In genomic region chr8:119436331-119436730, GRCm38 (mm10) we compare ENCODE assay signal across 15 mouse cellular contexts. TPM values are rescaled to one million over a fixed set of nuclear protein-coding genes. Genes with fewer than 3 reads are reported as not detected.
DNase-seq lines count a peak whose midpoint lies in the region; ATAC-seq and TF ChIP-seq lines count a peak whose summit lies in the region.
"Had no signal": no experiment of that assay in that cellular context is flagged by ENCODE, and none has a peak within 500 bp of the region (broad histone marks: within the 10 kb centered on the region; RNA-seq: fewer than 3 reads in every experiment).

No protein-coding gene starts in this region.

- H3K27me3 ChIP-seq in heart, adult 2 months (ENCODE audit: control insufficient read depth, insufficient read depth, low read length): no peaks in the 10 kb centered on the region
- peaks cover 15% of the 10 kb centered on the region for H3K27me3 ChIP-seq in heart, embryonic 12.5 days (replicated peaks)
- H3K27me3 ChIP-seq in lung, postnatal 0 days (replicated peaks; ENCODE audit: insufficient read depth, low read length): no peaks in the 10 kb centered on the region
- no peaks in the 10 kb centered on the region for H3K27me3 ChIP-seq in liver, embryonic 14.5 days (ENCODE audit: control insufficient read depth, insufficient read depth, low read length)
- no peaks in the 10 kb centered on the region for H3K27me3 ChIP-seq in stomach, embryonic 15.5 days (replicated peaks)
- H3K27me3 ChIP-seq: hindbrain, embryonic 12.5 days had no signal

- H3K27ac ChIP-seq in heart, adult 2 months: peak overlapping the region; percentile 86
- H3K27ac ChIP-seq in heart, embryonic 12.5 days (ENCODE audit: poor library complexity, severe bottlenecking): no peak overlapping the region
- H3K27ac ChIP-seq in lung, postnatal 0 days (ENCODE audit: low read length): peak overlapping the region; percentile 58; the same call in 1 of the 2 replicates
- no peak overlapping the region for H3K27ac ChIP-seq in liver, embryonic 14.5 days
- H3K27ac ChIP-seq in stomach, embryonic 15.5 days: no peak overlapping the region
- H3K27ac ChIP-seq: embryonic facial prominence, embryonic 13.5 days; hindbrain, embryonic 12.5 days; limb, embryonic 13.5 days had no signal

- no peak overlapping the region for H3K4me2 ChIP-seq in heart, embryonic 12.5 days
- no peak overlapping the region for H3K4me2 ChIP-seq in lung, postnatal 0 days (replicated peaks; ENCODE audit: low read depth, low read length)
- H3K4me2 ChIP-seq in liver, embryonic 14.5 days (ENCODE audit: low read depth): peak overlapping the region; percentile 39
- H3K4me2 ChIP-seq in stomach, embryonic 15.5 days: peak overlapping the region; percentile 51; the same call in 1 of the 2 replicates
- H3K4me2 ChIP-seq: embryonic facial prominence, embryonic 13.5 days; hindbrain, embryonic 12.5 days had no signal

- DNase-seq in heart, adult 2 months: no peak
- no peak for DNase-seq in lung, postnatal 0 days (ENCODE audit: low spot score)
- no peak for DNase-seq in lung, adult 2 months
- DNase-seq in liver, embryonic 14.5 days (ENCODE audit: low read depth in 3 of 3, low spot score in 3 of 3): no peak
- DNase-seq in retina, postnatal 1 day: no peak
- no peak for DNase-seq in gastrocnemius, adult 8-10 months (ENCODE audit: low spot score in 2 of 2)
- DNase-seq: cerebellum, postnatal 25 days; thymus, adult 2 months had no signal

- WGBS in heart, adult 2 months: 58% methylated on average over 10 of the region's 10 CpGs
- 85% methylated on average over 10 of the region's 10 CpGs for WGBS in heart, embryonic 12.5 days
- WGBS in lung, postnatal 0 days: 84% methylated on average over 10 of the region's 10 CpGs
- WGBS in lung, adult 2 months: 82% methylated on average over 10 of the region's 10 CpGs
- WGBS in liver, embryonic 14.5 days (ENCODE audit: insufficient replicate concordance): 56% methylated on average over 10 of the region's 10 CpGs
- WGBS in stomach, embryonic 15.5 days: 88% methylated on average over 10 of the region's 10 CpGs

- no peaks in the 10 kb centered on the region for H3K79me2 ChIP-seq in heart, adult 2 months (replicated peaks; ENCODE audit: control insufficient read depth, insufficient read depth, low read length)

- peaks cover 20% of the 10 kb centered on the region for H3K4me1 ChIP-seq in heart, adult 2 months (ENCODE audit: control insufficient read depth, insufficient read depth, low read length)
- H3K4me1 ChIP-seq in heart, embryonic 12.5 days (replicated peaks): peaks cover 24% of the 10 kb centered on the region
- peaks cover 4% of the 10 kb centered on the region; the same call in 1 of the 2 replicates for H3K4me1 ChIP-seq in lung, postnatal 0 days (ENCODE audit: insufficient read depth, low read depth, low read length)
- peaks cover 11% of the 10 kb centered on the region for H3K4me1 ChIP-seq in lung, adult 2 months (ENCODE audit: control insufficient read depth, insufficient read depth, low read length)
- peaks cover 0 to 8% of the 10 kb centered on the region in 2 experiments; a peak in 2 of 4 replicates for H3K4me1 ChIP-seq in liver, embryonic 14.5 days (replicated peaks; ENCODE audit: control insufficient read depth in 2 of 2, insufficient read depth in 2 of 2, low read length in 1 of 2)
- H3K4me1 ChIP-seq in stomach, embryonic 15.5 days: peaks cover 36% of the 10 kb centered on the region

- no peaks in the 10 kb centered on the region for H3K9me3 ChIP-seq in heart, embryonic 12.5 days (replicated peaks)
- H3K9me3 ChIP-seq in lung, postnatal 0 days (ENCODE audit: low read length): no peaks in the 10 kb centered on the region
- H3K9me3 ChIP-seq in liver, embryonic 14.5 days (ENCODE audit: control insufficient read depth, low read length): no peaks in the 10 kb centered on the region
- H3K9me3 ChIP-seq in stomach, embryonic 15.5 days: no peaks in the 10 kb centered on the region
- H3K9me3 ChIP-seq: embryonic facial prominence, embryonic 13.5 days; forebrain, embryonic 10.5 days; hindbrain, embryonic 12.5 days; limb, embryonic 13.5 days had no signal

- H3K9ac ChIP-seq in heart, adult 2 months (ENCODE audit: low read depth, low read length): no peak overlapping the region
- no peak overlapping the region for H3K9ac ChIP-seq in heart, embryonic 12.5 days
- H3K9ac ChIP-seq in lung, postnatal 0 days (replicated peaks; ENCODE audit: low read depth): no peak overlapping the region
- H3K9ac ChIP-seq in liver, embryonic 14.5 days (replicated peaks): no peak overlapping the region
- H3K9ac ChIP-seq in stomach, embryonic 15.5 days: no peak overlapping the region
- H3K9ac ChIP-seq: embryonic facial prominence, embryonic 13.5 days; hindbrain, embryonic 12.5 days; limb, embryonic 13.5 days had no signal

- TF ChIP-seq CTCF in heart, adult 2 months (IDR thresholded peaks at IDR 0.05): no peak
- no peak for TF ChIP-seq CTCF in lung, postnatal 0 days (IDR thresholded peaks at IDR 0.05)
- no peak for TF ChIP-seq CTCF in lung, adult 2 months (IDR thresholded peaks at IDR 0.05; ENCODE audit: insufficient read depth, low read length)
- no peak for TF ChIP-seq CTCF in liver, embryonic 14.5 days (IDR thresholded peaks at IDR 0.05; ENCODE audit: low read depth)

- peak overlapping the region; percentile 52 for H3K4me3 ChIP-seq in heart, adult 2 months
- no peak overlapping the region for H3K4me3 ChIP-seq in heart, embryonic 12.5 days
- no peak overlapping the region for H3K4me3 ChIP-seq in lung, postnatal 0 days (ENCODE audit: low read depth, low read length)
- no peak overlapping the region for H3K4me3 ChIP-seq in lung, adult 2 months (replicated peaks; ENCODE audit: extremely low read depth, low read depth, low read length)
- H3K4me3 ChIP-seq in liver, embryonic 14.5 days (ENCODE audit: insufficient read depth in 1 of 2, low read depth in 2 of 2, low read length in 2 of 2): no peak overlapping the region
- H3K4me3 ChIP-seq in stomach, embryonic 15.5 days (replicated peaks): no peak overlapping the region
- H3K4me3 ChIP-seq: embryonic facial prominence, embryonic 13.5 days; forebrain, embryonic 10.5 days; hindbrain, embryonic 12.5 days; limb, embryonic 13.5 days had no signal

- intact Hi-C loops in heart, adult 2 months (cut with DNase I): loop anchor here (2.0 kb wide), 1 partner anchor 14 kb away; no protein-coding TSS in a partner anchor

- ATAC-seq in heart, embryonic 12.5 days (ENCODE audit: insufficient number of reproducible peaks, low FRiP score): no peak
- ATAC-seq in lung, postnatal 0 days: no peak
- ATAC-seq in liver, embryonic 14.5 days (ENCODE audit: insufficient read depth): no peak; the same call in 1 of the 2 replicates
- no peak for ATAC-seq in stomach, embryonic 15.5 days (ENCODE audit: insufficient read depth, low FRiP score, low read depth)

- TF ChIP-seq POLR2A in heart, adult 2 months (IDR thresholded peaks at IDR 0.05; ENCODE audit: insufficient read depth, low read depth, low read length): no peak
- no peak for TF ChIP-seq POLR2A in lung, adult 2 months (IDR thresholded peaks at IDR 0.05; ENCODE audit: borderline replicate concordance, extremely low read depth, low read depth, low read length)

- no peak for TF ChIP-seq EP300 in heart, adult 2 months (IDR thresholded peaks at IDR 0.05; ENCODE audit: insufficient read depth, low read depth, low read length)
- no peak for TF ChIP-seq EP300 in lung, postnatal 0 days (IDR thresholded peaks at IDR 0.05)
- TF ChIP-seq EP300 in liver, embryonic 14.5 days (IDR thresholded peaks at IDR 0.05; ENCODE audit: low read depth): no peak

- no peaks in the 10 kb centered on the region for H3K36me3 ChIP-seq in heart, adult 2 months (ENCODE audit: control insufficient read depth, insufficient read depth, low read length)
- H3K36me3 ChIP-seq in heart, embryonic 12.5 days: no peaks in the 10 kb centered on the region
- H3K36me3 ChIP-seq in lung, postnatal 0 days (ENCODE audit: insufficient read depth, low read length): no peaks in the 10 kb centered on the region
- no peaks in the 10 kb centered on the region for H3K36me3 ChIP-seq in liver, embryonic 14.5 days (replicated peaks; ENCODE audit: control insufficient read depth, insufficient read depth, low read depth)
- H3K36me3 ChIP-seq in stomach, embryonic 15.5 days: no peaks in the 10 kb centered on the region
- H3K36me3 ChIP-seq: embryonic facial prominence, embryonic 13.5 days; forebrain, embryonic 10.5 days; hindbrain, embryonic 12.5 days; limb, embryonic 13.5 days had no signal

RNA-seq across cellular contexts. Expression of gene Osgin1, which starts 2.4 kb away (rescaled TPM):
- 1 to 10 TPM; 3.9 to 5.5 TPM for total RNA-seq in heart, adult 2 months (2021)
- 7.2 and 7.8 TPM in 2 replicates for polyA plus RNA-seq in heart, adult 2 months (2012; rRNA removed)
- 0.27 and 0.54 TPM in 2 replicates for polyA plus RNA-seq in heart, embryonic 12.5 days (2016; fragmentation: Nextera tagmentation; extraction: Ambion mirVana)
- 9.7 and 14.0 TPM in 2 replicates for polyA plus RNA-seq in lung, postnatal 0 days (2015; fragmentation: Nextera tagmentation; extraction: Ambion mirVana)
- 48.8 and 57.9 TPM in 2 replicates for polyA plus RNA-seq in lung, adult 2 months (2012; rRNA removed)
- 18.8 and 23.0 TPM in 2 replicates for polyA plus RNA-seq in liver, embryonic 14.5 days (2012; rRNA removed)
- 16.0 and 17.0 TPM in 2 replicates for polyA plus RNA-seq in liver, embryonic 14.5 days (2014; fragmentation: Nextera tagmentation; extraction: Ambion mirVana)
- polyA plus RNA-seq in stomach, embryonic 15.5 days (2015; fragmentation: Nextera tagmentation; extraction: Ambion mirVana): 7.5 and 8.0 TPM in 2 replicates
- total RNA-seq in gastrocnemius, adult 8-10 months (2022): 10 to 100 TPM in 2 of 4 experiments, 1 to 10 TPM in 2; 5.9 to 19.9 (median 10.1) TPM
- total RNA-seq: midbrain, postnatal 0 days had no signal

RNA-seq across cellular contexts. Expression of gene Necab2, which starts 10.2 kb away (rescaled TPM):
- total RNA-seq in heart, adult 2 months (2021): not detected
- not detected in 2 replicates for polyA plus RNA-seq in heart, adult 2 months (2012; rRNA removed)
- 0.71 and 0.75 TPM in 2 replicates for polyA plus RNA-seq in heart, embryonic 12.5 days (2016; fragmentation: Nextera tagmentation; extraction: Ambion mirVana)
- polyA plus RNA-seq in lung, postnatal 0 days (2015; fragmentation: Nextera tagmentation; extraction: Ambion mirVana): 1.2 and 1.8 TPM in 2 replicates
- polyA plus RNA-seq in lung, adult 2 months (2012; rRNA removed): 0.63 and 1.0 TPM in 2 replicates
- polyA plus RNA-seq in liver, embryonic 14.5 days (2012; rRNA removed): 0.06 and 0.14 TPM in 2 replicates
- not detected in 2 replicates for polyA plus RNA-seq in liver, embryonic 14.5 days (2014; fragmentation: Nextera tagmentation; extraction: Ambion mirVana)
- polyA plus RNA-seq in stomach, embryonic 15.5 days (2015; fragmentation: Nextera tagmentation; extraction: Ambion mirVana): 1.3 and 1.9 TPM in 2 replicates
- total RNA-seq in gastrocnemius, adult 8-10 months (2022): under 1 TPM in 1 of 4 experiments, not detected in 3; 0.22 TPM

RNA-seq across cellular contexts. Expression of gene Mlycd, which starts 41.7 kb away (rescaled TPM):
- 100 to 1,000 TPM; 110 to 118 TPM for total RNA-seq in heart, adult 2 months (2021)
- 83.8 and 99.1 TPM in 2 replicates for polyA plus RNA-seq in heart, adult 2 months (2012; rRNA removed)
- 19.3 and 20.1 TPM in 2 replicates for polyA plus RNA-seq in heart, embryonic 12.5 days (2016; fragmentation: Nextera tagmentation; extraction: Ambion mirVana)
- 18.3 and 19.1 TPM in 2 replicates for polyA plus RNA-seq in lung, postnatal 0 days (2015; fragmentation: Nextera tagmentation; extraction: Ambion mirVana)
- 26.9 and 32.0 TPM in 2 replicates for polyA plus RNA-seq in lung, adult 2 months (2012; rRNA removed)
- 6.0 and 6.4 TPM in 2 replicates for polyA plus RNA-seq in liver, embryonic 14.5 days (2012; rRNA removed)
- polyA plus RNA-seq in liver, embryonic 14.5 days (2014; fragmentation: Nextera tagmentation; extraction: Ambion mirVana): 8.1 and 9.6 TPM in 2 replicates
- 18.0 and 21.4 TPM in 2 replicates for polyA plus RNA-seq in stomach, embryonic 15.5 days (2015; fragmentation: Nextera tagmentation; extraction: Ambion mirVana)
- 100 to 1,000 TPM in 1 of 4 experiments, 10 to 100 TPM in 3; 83.6 to 123 (median 95.6) TPM for total RNA-seq in gastrocnemius, adult 8-10 months (2022)

Comparison
In these comparisons a context has a peak if more than half of its experiments do, and no peak if none do; other contexts are left out.
1. H3K27ac ChIP-seq: peak in heart, adult 2 months (single experiment) and lung, postnatal 0 days (single experiment); none in heart, embryonic 12.5 days (single experiment), liver, embryonic 14.5 days (single experiment) and stomach, embryonic 15.5 days (single experiment).
2. H3K4me2 ChIP-seq: peak in liver, embryonic 14.5 days (single experiment) and stomach, embryonic 15.5 days (single experiment); none in heart, embryonic 12.5 days (single experiment) and lung, postnatal 0 days (single experiment).